Mouse (Mus musculus) cerebellum, adult 9-11 months (tissue): Measurements from ENCODE around the gene Sco1.
"Not testable (repeated sequence)": the region's sequence is repeated elsewhere in the genome, so short reads cannot be mapped to it uniquely, and the experiment has no call there.

Experiments used
- DNase-seq: peaks from one replicate; pipeline ENCODE4 v3.0.0; 2022

The Sco1 gene

GRCm38 (mm10) chr11:67086467-67087164 is 34.1 kb downstream of the Sco1 start:
- DNase-seq = no peak

GRCm38 (mm10) chr11:67087225-67087624 is 34.8 kb downstream of the Sco1 start:
- DNase-seq = no peak

- not testable (repeated sequence) for DNase-seq
These were observed 39.9 kb downstream of the Sco1 start for GRCm38 (mm10) chr11:67092354-67092753.

- DNase-seq = no peak
These were observed 40.7 kb downstream of the Sco1 start for GRCm38 (mm10) chr11:67093201-67093600.

- DNase-seq = no peak
These were observed 41.2 kb downstream of the Sco1 start for GRCm38 (mm10) chr11:67093652-67094051.

- DNase-seq = no peak
These were observed 42.0 kb downstream of the Sco1 start for GRCm38 (mm10) chr11:67094470-67094869.

GRCm38 (mm10) chr11:67097709-67098108 is 45.2 kb downstream of the Sco1 start:
- no peak for DNase-seq

- DNase-seq = no peak
These were observed 46.0 kb downstream of the Sco1 start for GRCm38 (mm10) chr11:67098427-67098826.

- DNase-seq = no peak
These were observed 46.8 kb downstream of the Sco1 start for GRCm38 (mm10) chr11:67099241-67099640.

GRCm38 (mm10) chr11:67100169-67100568 is 47.7 kb downstream of the Sco1 start:
- no peak for DNase-seq

- peak; percentile 38 for DNase-seq
These were observed 49.2 kb downstream of the Sco1 start for GRCm38 (mm10) chr11:67101713-67102112.

GRCm38 (mm10) chr11:67103256-67103655 is 50.8 kb downstream of the Sco1 start:
- DNase-seq = no peak

GRCm38 (mm10) chr11:67104242-67104641 is 51.8 kb downstream of the Sco1 start:
- no peak for DNase-seq

GRCm38 (mm10) chr11:67104714-67105113 is 52.2 kb downstream of the Sco1 start:
- no peak for DNase-seq

- DNase-seq = no peak
These were observed 53.2 kb downstream of the Sco1 start for GRCm38 (mm10) chr11:67105689-67106088.

- no peak for DNase-seq
These were observed 54.5 kb downstream of the Sco1 start for GRCm38 (mm10) chr11:67106973-67107372.

- DNase-seq = peak; percentile 94
These were observed 57.9 kb downstream of the Sco1 start for GRCm38 (mm10) chr11:67110168-67110948.

GRCm38 (mm10) chr11:67112019-67112850 is 59.8 kb downstream of the Sco1 start:
- DNase-seq = peak; percentile 44

- DNase-seq = peak; percentile 51
These were observed 60.4 kb downstream of the Sco1 start for GRCm38 (mm10) chr11:67112851-67113202.

GRCm38 (mm10) chr11:67113381-67113780 is 60.9 kb downstream of the Sco1 start:
- no peak for DNase-seq

- no peak for DNase-seq
These were observed 61.8 kb downstream of the Sco1 start for GRCm38 (mm10) chr11:67114261-67114660.

- no peak for DNase-seq
These were observed 62.4 kb downstream of the Sco1 start for GRCm38 (mm10) chr11:67114901-67115300.
